8 mouse cellular contexts compared by ENCODE assay signal in genomic region chr3:136671161-136671939, GRCm38 (mm10). TPM values are rescaled to one million over a fixed set of nuclear protein-coding genes. Genes with fewer than 3 reads are reported as not detected.
DNase-seq lines count a peak whose midpoint lies in the region; ATAC-seq and TF ChIP-seq lines count a peak whose summit lies in the region.

No protein-coding gene starts in this region.

- ATAC-seq in forebrain, embryonic 11.5 days (replicated peaks; ENCODE audit: low FRiP score), result peak; percentile 38
- ATAC-seq in liver, postnatal 0 days, result peak; percentile 22
- peak; percentile 17; the same call in 1 of the 2 replicates for ATAC-seq in neutrophil, adult 5-6 weeks (ENCODE audit: extremely low read depth, insufficient number of reproducible peaks, low FRiP score, poor library complexity, severe bottlenecking)

- peak overlapping the region; percentile 84 for H3K4me2 ChIP-seq in forebrain, embryonic 11.5 days (ENCODE audit: low read depth, low read length, severe bottlenecking)
- H3K4me2 ChIP-seq in liver, postnatal 0 days (ENCODE audit: low read depth, low read length), result peak overlapping the region; percentile 88

- H3K4me1 ChIP-seq in forebrain, embryonic 11.5 days (replicated peaks; ENCODE audit: control insufficient read depth, insufficient read depth, low read length), result no peaks in the 10 kb centered on the region; the same call in 1 of the 2 replicates
- H3K4me1 ChIP-seq in liver, postnatal 0 days (ENCODE audit: insufficient read depth), result peaks cover 19% of the 10 kb centered on the region

- H3K36me3 ChIP-seq in forebrain, embryonic 11.5 days (ENCODE audit: control insufficient read depth, insufficient read depth, low read length), result no peaks in the 10 kb centered on the region
- no peaks in the 10 kb centered on the region for H3K36me3 ChIP-seq in liver, postnatal 0 days (replicated peaks; ENCODE audit: insufficient read depth, low read length)

- peak overlapping the region; percentile 85 for H3K27ac ChIP-seq in forebrain, embryonic 11.5 days (ENCODE audit: low read depth, low read length)
- H3K27ac ChIP-seq in liver, postnatal 0 days (ENCODE audit: low read depth), result peak overlapping the region; percentile 97

- no peak for TF ChIP-seq EP300 in liver, postnatal 0 days (IDR thresholded peaks at IDR 0.05; ENCODE audit: low read depth)

- peak overlapping the region; percentile 84 for H3K4me3 ChIP-seq in forebrain, embryonic 11.5 days (ENCODE audit: low read depth, low read length)
- H3K4me3 ChIP-seq in liver, postnatal 0 days (ENCODE audit: low read depth, low read length), result peak overlapping the region; percentile 93

- intact Hi-C loops in heart, postnatal 10 days (cut with DNase I), result loop anchor here (2.0 to 5.0 kb wide), 3 partner anchors 126 to 784 kb away; no protein-coding TSS in a partner anchor

- no peak for TF ChIP-seq CTCF in liver, postnatal 0 days (IDR thresholded peaks at IDR 0.05; ENCODE audit: low read depth)

- H3K9ac ChIP-seq in forebrain, embryonic 11.5 days (ENCODE audit: low read length), result peak overlapping the region; percentile 77
- peak overlapping the region; percentile 88 for H3K9ac ChIP-seq in liver, postnatal 0 days (replicated peaks)

- H3K27me3 ChIP-seq in forebrain, embryonic 11.5 days (ENCODE audit: control insufficient read depth, insufficient read depth, low read length), result no peaks in the 10 kb centered on the region
- H3K27me3 ChIP-seq in liver, postnatal 0 days (ENCODE audit: insufficient read depth, low read length), result no peaks in the 10 kb centered on the region

- WGBS in forebrain, embryonic 11.5 days, result under 1% methylated on average over 29 of the region's 52 CpGs
- WGBS in liver, postnatal 0 days (ENCODE audit: insufficient replicate concordance), result under 1% methylated on average over 40 of the region's 52 CpGs

- peak; percentile 75 for DNase-seq in CD4-positive helper T cell, adult 2 months (ENCODE audit: low read depth, low spot score)
- DNase-seq in adrenal gland, postnatal 4 days (ENCODE audit: low spot score in 2 of 2), result peak; percentile 64 to 67
- DNase-seq in forebrain, embryonic 11.5 days (ENCODE audit: low spot score), result peak; percentile 88
- peak; percentile 85 to 89 for DNase-seq in heart, postnatal 10 days
- DNase-seq in kidney, postnatal 4 days, result peak; percentile 87 to 94
- DNase-seq in liver, postnatal 0 days, result peak; percentile 83
- DNase-seq in thymus, adult 18-20 months, result peak; percentile 49 to 59

- no peaks in the 10 kb centered on the region for H3K9me3 ChIP-seq in forebrain, embryonic 11.5 days (ENCODE audit: control insufficient read depth, low read length)
- H3K9me3 ChIP-seq in liver, postnatal 0 days (ENCODE audit: low read length), result no peaks in the 10 kb centered on the region

RNA-seq across cellular contexts. Expression of gene Ppp3ca, which starts 1.4 kb away (rescaled TPM):
- total RNA-seq in adrenal gland, postnatal 4 days (2021), result 10 to 100 TPM; 62.0 to 63.1 TPM
- 57.8 and 59.0 TPM in 2 replicates for polyA plus RNA-seq in forebrain, embryonic 11.5 days (2014; fragmentation: Nextera tagmentation; extraction: Ambion mirVana)
- 10 to 100 TPM; 60.0 to 61.2 TPM for total RNA-seq in heart, postnatal 10 days (2021)
- polyA plus RNA-seq in liver, postnatal 0 days (2015; fragmentation: Nextera tagmentation; extraction: Ambion mirVana), result 21.6 and 23.7 TPM in 2 replicates
- total RNA-seq in neutrophil, adult 5-6 weeks (2017), result 188 and 206 TPM in 2 replicates

Comparison
In these comparisons a context has a peak if more than half of its experiments do, and no peak if none do; other contexts are left out.
1. Peak in every context shown above with its lines: DNase-seq, ATAC-seq, H3K4me3 ChIP-seq and H3K27ac ChIP-seq.